Mouse (Mus musculus) CD8-positive naive resting alpha-beta T cell, adult 57 days (primary cell): ENCODE data around the gene Ube2dnl1. TPM values are rescaled to one million over a fixed set of nuclear protein-coding genes. Genes with fewer than 3 reads are reported as not detected.

Source experiments
- total RNA-seq: library from RNA; stranded (reverse); gene quantifications from one replicate; pipeline ENCODE4 v1.2.4, GENCODE M21; 2023

The Ube2dnl1 gene
- not detected for total RNA-seq

DNA sequence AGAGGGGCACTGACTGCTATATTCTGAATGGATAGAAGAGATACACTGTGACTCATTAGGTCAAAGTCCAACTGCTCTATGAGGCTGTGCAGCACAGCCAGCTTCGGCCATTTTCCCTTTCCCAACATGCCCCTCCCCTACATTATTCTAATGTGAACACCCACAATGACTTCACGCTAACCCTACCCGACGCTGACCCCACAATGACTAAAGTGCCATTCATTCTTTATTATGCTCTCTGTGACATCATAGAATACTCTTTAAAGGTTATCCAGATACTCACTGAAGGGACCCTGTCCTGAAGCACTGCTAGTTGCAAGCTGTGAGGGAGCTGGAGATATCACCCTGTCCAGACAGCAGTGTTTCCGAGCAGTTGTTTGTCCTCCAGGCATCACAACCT is at the start of gene Ube2dnl1:
Gene Ube2dnl1, plus strand, starts transcription at position 301 of the 400 bp plus-strand sequence.

DNA sequence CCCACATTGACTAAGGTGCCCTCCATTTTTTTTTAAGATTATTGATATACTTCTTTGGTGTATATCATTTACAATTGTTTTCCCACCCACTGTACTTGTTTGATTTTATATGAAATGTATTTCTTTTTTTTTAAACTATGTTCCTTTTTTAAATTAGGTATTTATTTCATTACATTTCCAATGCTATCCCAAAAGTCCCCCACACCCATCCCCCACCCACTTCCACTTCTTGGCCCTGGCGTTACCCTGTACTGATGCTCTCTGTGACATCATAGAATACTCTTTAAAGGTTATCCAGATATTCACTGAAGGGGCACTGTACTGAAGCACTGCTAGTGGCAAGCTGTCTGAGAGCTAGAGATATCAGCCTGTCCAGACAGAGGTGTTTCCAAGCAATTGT is 2.5 kb downstream of the Ube2dnl1 start, which contains the start of gene Ube2dnl2:
Gene Ube2dnl2, plus strand, starts transcription at position 301 of the 400 bp plus-strand sequence.

Other genes with a start within 250 kb of the Ube2dnl1 start
- not detected for gene Ube2dnl2, start 2.6 kb downstream of the Ube2dnl1 start, total RNA-seq